Mouse (Mus musculus) heart, postnatal 0 days (tissue): ENCODE measurements around the gene Anp32e.

Experiments
- CTCF ChIP-seq: IDR thresholded peaks from 2 replicates; pipeline ENCODE4 v1.5.1; 2016; ENCODE audit warnings: antibody characterized with exemption, control low read depth, low read depth
- EP300 ChIP-seq: IDR thresholded peaks from 2 replicates; pipeline ENCODE4 v1.6.1; 2016; ENCODE audit warnings: antibody characterized with exemption, low read depth

GRCm38 (mm10) chr3:95905940-95906492 is 23.0 kb upstream of the Anp32e start:
- TF ChIP-seq CTCF (peak; percentile 58), EP300 (no peak)
